ENCODE assay signal across 21 mouse cellular contexts in the genomic region with DNA sequence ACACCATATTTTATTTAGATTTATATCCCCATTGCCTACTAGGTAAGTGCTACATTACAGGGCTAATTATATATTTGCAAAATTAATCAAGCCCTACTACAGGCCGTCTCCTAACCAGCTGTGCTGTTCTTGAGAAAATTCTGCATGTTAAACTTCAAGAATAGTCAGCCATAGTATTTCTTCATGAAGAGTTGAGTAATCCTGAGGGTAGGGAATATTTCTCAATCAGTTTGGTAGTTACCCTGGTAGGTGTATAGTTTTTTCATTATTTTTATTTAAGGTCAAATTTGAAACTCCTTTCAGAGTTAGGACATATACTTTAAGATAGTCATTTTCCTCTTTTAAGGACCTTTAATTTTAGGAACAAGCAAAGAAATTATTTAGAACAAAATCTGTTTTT. TPM values are rescaled to one million over a fixed set of nuclear protein-coding genes. Genes with fewer than 3 reads are reported as not detected.
DNase-seq lines count a peak whose midpoint lies in the region; ATAC-seq and TF ChIP-seq lines count a peak whose summit lies in the region.
"Had no signal": no experiment of that assay in that cellular context is flagged by ENCODE, and none has a peak within 500 bp of the region (broad histone marks: within the 10 kb centered on the region; RNA-seq: fewer than 3 reads in every experiment).

No protein-coding gene starts in this region.

- no peak overlapping the region for H3K9ac ChIP-seq in liver, embryonic 14.5 days (replicated peaks)
- H3K9ac ChIP-seq: forebrain, embryonic 13.5 days; forebrain, postnatal 0 days; heart, embryonic 13.5 days; hindbrain, embryonic 12.5 days had no signal

- no peak for TF ChIP-seq CTCF in liver, embryonic 14.5 days (IDR thresholded peaks at IDR 0.05; ENCODE audit: low read depth)

- no peaks in the 10 kb centered on the region for H3K27me3 ChIP-seq in liver, embryonic 14.5 days (ENCODE audit: control insufficient read depth, insufficient read depth, low read length)
- H3K27me3 ChIP-seq: forebrain, embryonic 13.5 days; heart, embryonic 13.5 days; hindbrain, embryonic 12.5 days had no signal

- H3K4me2 ChIP-seq in liver, embryonic 14.5 days (ENCODE audit: low read depth): peak overlapping the region; percentile 5; the same call in 1 of the 2 replicates
- H3K4me2 ChIP-seq: forebrain, embryonic 13.5 days; hindbrain, embryonic 12.5 days had no signal

- peaks cover 49 to 57% of the 10 kb centered on the region in 2 experiments for H3K4me1 ChIP-seq in liver, embryonic 14.5 days (replicated peaks; ENCODE audit: control insufficient read depth in 2 of 2, insufficient read depth in 2 of 2, low read length in 1 of 2)

- intact Hi-C loops in heart, postnatal 14 days (cut with DNase I): loop anchor here (5.0 kb wide), 1 partner anchor 33 kb away; no protein-coding TSS in a partner anchor

- no peak overlapping the region for H3K4me3 ChIP-seq in liver, embryonic 14.5 days (ENCODE audit: insufficient read depth in 1 of 2, low read depth in 2 of 2, low read length in 2 of 2)
- H3K4me3 ChIP-seq in macrophage (ENCODE audit: inconsistent target): no peak overlapping the region
- H3K4me3 ChIP-seq: embryonic facial prominence, embryonic 10.5 days; forebrain, embryonic 13.5 days; heart, embryonic 13.5 days; hindbrain, embryonic 12.5 days had no signal

- H3K79me2 ChIP-seq in macrophage (ENCODE audit: inconsistent target): peaks cover 55% of the 10 kb centered on the region

- no peak for TF ChIP-seq EP300 in liver, embryonic 14.5 days (IDR thresholded peaks at IDR 0.05; ENCODE audit: low read depth)

- no peaks in the 10 kb centered on the region for H3K9me3 ChIP-seq in liver, embryonic 14.5 days (ENCODE audit: control insufficient read depth, low read length)
- H3K9me3 ChIP-seq: embryonic facial prominence, embryonic 10.5 days; forebrain, embryonic 13.5 days; heart, embryonic 13.5 days; hindbrain, embryonic 12.5 days had no signal

- H3K36me3 ChIP-seq in liver, embryonic 14.5 days (replicated peaks; ENCODE audit: control insufficient read depth, insufficient read depth, low read depth): peaks cover 61% of the 10 kb centered on the region
- H3K36me3 ChIP-seq in macrophage (ENCODE audit: inconsistent target): no peaks in the 10 kb centered on the region; the same call in 1 of the 2 replicates

- WGBS in liver, embryonic 14.5 days (ENCODE audit: insufficient replicate concordance): 79% methylated on average over 1 of the region's 1 CpGs
- WGBS in macrophage (ENCODE audit: missing documents): 50% methylated on average over 1 of the region's 1 CpGs

- peak; percentile 42 for DNase-seq in heart, adult 11 months
- no peak for DNase-seq in heart, postnatal 14 days
- peak; percentile 73 for DNase-seq in 416B (ENCODE audit: low read depth)
- DNase-seq in liver, embryonic 14.5 days (ENCODE audit: low read depth in 3 of 3, low spot score in 3 of 3): no peak
- DNase-seq in kidney, postnatal 36 days: no peak
- DNase-seq in cerebellum, adult 8-10 months: no peak
- DNase-seq: adrenal gland, postnatal 14 days; cerebellum, adult 18-20 months; cerebellum, postnatal 10 days; forebrain, postnatal 0 days; gastrocnemius, postnatal 14 days; heart, postnatal 4 days had no signal

- peak overlapping the region; percentile 70 for H3K27ac ChIP-seq in liver, embryonic 14.5 days
- H3K27ac ChIP-seq in macrophage: peak overlapping the region; percentile 31
- H3K27ac ChIP-seq: embryonic facial prominence, embryonic 10.5 days; forebrain, embryonic 13.5 days; heart, embryonic 13.5 days; hindbrain, embryonic 12.5 days; hindbrain, postnatal 0 days had no signal

- no peak for ATAC-seq in liver, embryonic 14.5 days (ENCODE audit: insufficient read depth)
- ATAC-seq: forebrain, embryonic 13.5 days; forebrain, postnatal 0 days; hindbrain, postnatal 0 days had no signal

RNA-seq across cellular contexts. Expression of a gene that starts 3.6 kb away (rescaled TPM):
- 10 to 100 TPM; 11.7 to 12.7 TPM for total RNA-seq in heart, postnatal 14 days (2021)
- 9.7 and 11.5 TPM in 2 replicates for polyA plus RNA-seq in liver, embryonic 14.5 days (2012; rRNA removed)
- polyA plus RNA-seq in liver, embryonic 14.5 days (2014; fragmentation: Nextera tagmentation; extraction: Ambion mirVana): 24.9 and 27.4 TPM in 2 replicates
- total RNA-seq in macrophage (2018; cell fraction: chromatin; rRNA removed): 10 to 100 TPM in 6 of 26 experiments, 1 to 10 TPM in 20; 3.1 to 14.6 (median 6.6) TPM
- total RNA-seq in macrophage (2018; cell fraction: cytosol; rRNA removed): 1 to 10 TPM; 2.0 to 8.3 (median 5.5) TPM
- 10 to 100 TPM in 5 of 26 experiments, 1 to 10 TPM in 21; 3.0 to 16.3 (median 6.8) TPM for total RNA-seq in macrophage (2018; cell fraction: nucleus; rRNA removed)
- polyA plus RNA-seq in macrophage (2018): 4.8 to 7.4 TPM (median 5.8 TPM) in 3 replicates

RNA-seq across cellular contexts. Expression of a gene that starts 3.6 kb away (rescaled TPM):
- total RNA-seq in heart, postnatal 14 days (2021): 10 to 100 TPM; 12.7 to 13.9 TPM
- polyA plus RNA-seq in liver, embryonic 14.5 days (2012; rRNA removed): 11.0 and 11.4 TPM in 2 replicates
- 12.8 and 15.3 TPM in 2 replicates for polyA plus RNA-seq in liver, embryonic 14.5 days (2014; fragmentation: Nextera tagmentation; extraction: Ambion mirVana)
- total RNA-seq in macrophage (2018; cell fraction: chromatin; rRNA removed): 10 to 100 TPM; 10.8 to 33.5 (median 20.8) TPM
- 10 to 100 TPM in 20 of 26 experiments, 1 to 10 TPM in 6; 6.8 to 12.6 (median 11.2) TPM for total RNA-seq in macrophage (2018; cell fraction: cytosol; rRNA removed)
- total RNA-seq in macrophage (2018; cell fraction: nucleus; rRNA removed): 10 to 100 TPM; 13.6 to 33.0 (median 20.7) TPM
- polyA plus RNA-seq in macrophage (2018): 5.2 to 11.4 TPM (median 9.4 TPM) in 3 replicates

RNA-seq across cellular contexts. Expression of a gene that starts 3.7 kb away (rescaled TPM):
- under 1 TPM; 0.12 TPM for total RNA-seq in heart, postnatal 14 days (2021)
- polyA plus RNA-seq in liver, embryonic 14.5 days (2012; rRNA removed): 0.48 and 1.6 TPM in 2 replicates
- 0.10 and 0.34 TPM in 2 replicates for polyA plus RNA-seq in liver, embryonic 14.5 days (2014; fragmentation: Nextera tagmentation; extraction: Ambion mirVana)
- 1 to 10 TPM in 1 of 26 experiments, under 1 TPM in 13, not detected in 12; 0.28 to 1.1 (median 0.42) TPM for total RNA-seq in macrophage (2018; cell fraction: chromatin; rRNA removed)
- total RNA-seq in macrophage (2018; cell fraction: cytosol; rRNA removed): under 1 TPM in 16 of 26 experiments, not detected in 10; 0.05 to 0.30 (median 0.10) TPM
- 1 to 10 TPM in 1 of 26 experiments, under 1 TPM in 12, not detected in 13; 0.18 to 2.5 (median 0.47) TPM for total RNA-seq in macrophage (2018; cell fraction: nucleus; rRNA removed)
- polyA plus RNA-seq in macrophage (2018): 0.11 TPM in 1 of 3 replicates, not detected in the others
- total RNA-seq: adrenal gland, postnatal 14 days had no signal
- polyA plus RNA-seq: C2C12; embryonic facial prominence, embryonic 10.5 days; forebrain, embryonic 13.5 days had no signal

RNA-seq across cellular contexts. Expression of a gene that starts 14.3 kb away (rescaled TPM):
- 100 to 1,000 TPM; 113 to 115 TPM for total RNA-seq in heart, postnatal 14 days (2021)
- 22.4 and 22.7 TPM in 2 replicates for polyA plus RNA-seq in liver, embryonic 14.5 days (2012; rRNA removed)
- polyA plus RNA-seq in liver, embryonic 14.5 days (2014; fragmentation: Nextera tagmentation; extraction: Ambion mirVana): 17.1 and 18.9 TPM in 2 replicates
- 100 to 1,000 TPM in 9 of 26 experiments, 10 to 100 TPM in 17; 62.3 to 280 (median 89.6) TPM for total RNA-seq in macrophage (2018; cell fraction: chromatin; rRNA removed)
- total RNA-seq in macrophage (2018; cell fraction: cytosol; rRNA removed): 100 to 1,000 TPM in 1 of 26 experiments, 10 to 100 TPM in 25; 58.9 to 104 (median 71.7) TPM
- 100 to 1,000 TPM in 12 of 26 experiments, 10 to 100 TPM in 14; 73.9 to 187 (median 95.9) TPM for total RNA-seq in macrophage (2018; cell fraction: nucleus; rRNA removed)
- 29.3 to 50.0 TPM (median 35.0 TPM) in 3 replicates for polyA plus RNA-seq in macrophage (2018)

RNA-seq across cellular contexts. Expression of a gene that starts 26.7 kb away (rescaled TPM):
- not detected for total RNA-seq in heart, postnatal 14 days (2021)
- 2.0 and 3.2 TPM in 2 replicates for polyA plus RNA-seq in liver, embryonic 14.5 days (2012; rRNA removed)
- 1.5 and 1.7 TPM in 2 replicates for polyA plus RNA-seq in liver, embryonic 14.5 days (2014; fragmentation: Nextera tagmentation; extraction: Ambion mirVana)
- total RNA-seq in macrophage (2018; cell fraction: chromatin; rRNA removed): 1 to 10 TPM in 1 of 26 experiments, not detected in 25; 1.6 TPM
- under 1 TPM in 2 of 26 experiments, not detected in 24; 0.10 to 0.27 TPM for total RNA-seq in macrophage (2018; cell fraction: cytosol; rRNA removed)
- total RNA-seq in macrophage (2018; cell fraction: nucleus; rRNA removed): 1 to 10 TPM in 5 of 26 experiments, under 1 TPM in 3, not detected in 18; 0.41 to 6.5 (median 1.2) TPM
- polyA plus RNA-seq in macrophage (2018): not detected in 3 replicates
- total RNA-seq: adrenal gland, adult 18-20 months; forebrain, postnatal 0 days; heart, postnatal 4 days; hindbrain, postnatal 0 days; MEL had no signal
- polyA plus RNA-seq: forebrain, postnatal 0 days; heart, embryonic 13.5 days; hindbrain, embryonic 12.5 days had no signal

Comparison
In these comparisons a context has a peak if more than half of its experiments do, and no peak if none do; other contexts are left out.
1. DNase-seq: peak in heart, adult 11 months (single experiment) and 416B (single experiment); none in heart, postnatal 14 days (0 of 2), liver, embryonic 14.5 days (0 of 3), kidney, postnatal 36 days (0 of 2) and cerebellum, adult 8-10 months (single experiment).